Mouse (Mus musculus): ENCODE results near the gene Tada2a.

GRCm38 (mm10) chr11:84113623-84114022 is 15.8 kb downstream of the Tada2a start:
- TF ChIP-seq POLR2A (IDR thresholded peaks at IDR 0.05; ENCODE audit: extremely low read depth, insufficient read depth, low read length) (no peak), CTCF (IDR thresholded peaks at IDR 0.05; ENCODE audit: extremely low read depth, insufficient read depth, low read length) (no peak)
